ENCODE assay signal across 12 mouse cellular contexts in genomic region chr9:59182490-59182889, GRCm38 (mm10).
DNase-seq lines count a peak whose midpoint lies in the region; ATAC-seq and TF ChIP-seq lines count a peak whose summit lies in the region.
"Had no signal": no experiment of that assay in that cellular context is flagged by ENCODE, and none has a peak within 500 bp of the region (broad histone marks: within the 10 kb centered on the region; RNA-seq: fewer than 3 reads in every experiment).

No protein-coding gene starts in this region.

- intact Hi-C loops in left cerebral cortex, adult 2 months (cut with DNase I) = loop anchor here (5.0 kb wide), 1 partner anchor 145 kb away; the partner anchor contains the start of gene Neo1

- DNase-seq in lung, postnatal 14 days = no peak
- peak; percentile 49 to 70 for DNase-seq in left cerebral cortex, adult 2 months (ENCODE audit: extremely low spot score in 1 of 2, low spot score in 2 of 2)
- no peak for DNase-seq in adrenal gland, adult 18-20 months (ENCODE audit: low spot score in 2 of 2)
- no peak for DNase-seq in cerebellum, postnatal 36 days
- DNase-seq: B cell, adult 2 months had no signal

- no peaks in the 10 kb centered on the region for H3K27me3 ChIP-seq in forebrain, embryonic 15.5 days
- no peaks in the 10 kb centered on the region for H3K27me3 ChIP-seq in forebrain, embryonic 12.5 days
- H3K27me3 ChIP-seq in lung, embryonic 15.5 days = no peaks in the 10 kb centered on the region
- H3K27me3 ChIP-seq in stomach, embryonic 16.5 days (ENCODE audit: control insufficient read depth, insufficient read depth, low read length) = no peaks in the 10 kb centered on the region
- H3K27me3 ChIP-seq: stomach, embryonic 15.5 days had no signal

- H3K9ac ChIP-seq in forebrain, embryonic 15.5 days (replicated peaks) = no peak overlapping the region
- H3K9ac ChIP-seq in forebrain, embryonic 12.5 days = no peak overlapping the region
- H3K9ac ChIP-seq in lung, embryonic 15.5 days = no peak overlapping the region
- H3K9ac ChIP-seq in stomach, embryonic 16.5 days (ENCODE audit: low read length) = no peak overlapping the region
- H3K9ac ChIP-seq: liver, embryonic 14.5 days; stomach, embryonic 15.5 days had no signal

- 0 out of 2 replicates have a peak, but pooled peaks cover 2% of the 10 kb centered on the region for H3K4me1 ChIP-seq in forebrain, embryonic 15.5 days
- no peaks in the 10 kb centered on the region for H3K4me1 ChIP-seq in forebrain, embryonic 12.5 days
- H3K4me1 ChIP-seq in lung, embryonic 15.5 days = peaks cover 11% of the 10 kb centered on the region
- peaks cover 12% of the 10 kb centered on the region for H3K4me1 ChIP-seq in stomach, embryonic 16.5 days (ENCODE audit: control insufficient read depth, insufficient read depth, low read length)

- no peak for TF ChIP-seq CTCF in left cerebral cortex, adult 2 months (IDR thresholded peaks at IDR 0.05)

- H3K36me3 ChIP-seq in forebrain, embryonic 15.5 days = no peaks in the 10 kb centered on the region
- no peaks in the 10 kb centered on the region for H3K36me3 ChIP-seq in forebrain, embryonic 12.5 days (replicated peaks)
- no peaks in the 10 kb centered on the region for H3K36me3 ChIP-seq in lung, embryonic 15.5 days
- H3K36me3 ChIP-seq in stomach, embryonic 16.5 days (ENCODE audit: control insufficient read depth, insufficient read depth, low read length) = no peaks in the 10 kb centered on the region
- H3K36me3 ChIP-seq: stomach, embryonic 15.5 days had no signal

- ATAC-seq in forebrain, embryonic 15.5 days (replicated peaks) = no peak
- no peak for ATAC-seq in forebrain, embryonic 12.5 days (ENCODE audit: low FRiP score)
- no peak; the same call in 1 of the 2 replicates for ATAC-seq in lung, embryonic 15.5 days (ENCODE audit: borderline replicate concordance, extremely low read depth, low FRiP score, low TSS enrichment)
- 0 out of 2 replicates have a peak, but pooled peaks have one; percentile 50 for ATAC-seq in stomach, embryonic 16.5 days (ENCODE audit: insufficient read depth, low FRiP score)

- WGBS in forebrain, embryonic 15.5 days = 68% methylated on average over 8 of the region's 8 CpGs
- 85% methylated on average over 8 of the region's 8 CpGs for WGBS in forebrain, embryonic 12.5 days
- WGBS in lung, embryonic 15.5 days = 34% methylated on average over 8 of the region's 8 CpGs
- 39% methylated on average over 8 of the region's 8 CpGs for WGBS in stomach, embryonic 16.5 days

- no peak overlapping the region for H3K4me2 ChIP-seq in forebrain, embryonic 15.5 days (replicated peaks)
- no peak overlapping the region for H3K4me2 ChIP-seq in forebrain, embryonic 12.5 days
- H3K4me2 ChIP-seq in lung, embryonic 15.5 days = no peak overlapping the region
- H3K4me2 ChIP-seq in stomach, embryonic 16.5 days (ENCODE audit: low read depth, low read length) = no peak overlapping the region
- H3K4me2 ChIP-seq: midbrain, embryonic 11.5 days; stomach, embryonic 15.5 days had no signal

- H3K4me3 ChIP-seq in forebrain, embryonic 15.5 days = no peak overlapping the region
- no peak overlapping the region for H3K4me3 ChIP-seq in forebrain, embryonic 12.5 days (replicated peaks)
- no peak overlapping the region for H3K4me3 ChIP-seq in lung, embryonic 15.5 days
- no peak overlapping the region for H3K4me3 ChIP-seq in left cerebral cortex, adult 2 months
- H3K4me3 ChIP-seq in stomach, embryonic 16.5 days (replicated peaks; ENCODE audit: low read length) = no peak overlapping the region
- H3K4me3 ChIP-seq: stomach, embryonic 15.5 days had no signal

- H3K27ac ChIP-seq in forebrain, embryonic 15.5 days (replicated peaks) = peak overlapping the region; percentile 38; the same call in 1 of the 2 replicates
- no peak overlapping the region for H3K27ac ChIP-seq in forebrain, embryonic 12.5 days
- H3K27ac ChIP-seq in lung, embryonic 15.5 days = 0 out of 2 replicates have a peak overlapping the region, but pooled peaks have one; percentile 35
- H3K27ac ChIP-seq in left cerebral cortex, adult 2 months = peak overlapping the region; percentile 62; the same call in 1 of the 2 replicates
- H3K27ac ChIP-seq in stomach, embryonic 16.5 days (ENCODE audit: low read length) = peak overlapping the region; percentile 57; the same call in 1 of the 2 replicates
- H3K27ac ChIP-seq: liver, embryonic 14.5 days had no signal

- H3K9me3 ChIP-seq in forebrain, embryonic 15.5 days = no peaks in the 10 kb centered on the region
- H3K9me3 ChIP-seq in forebrain, embryonic 12.5 days = no peaks in the 10 kb centered on the region
- H3K9me3 ChIP-seq in lung, embryonic 15.5 days = no peaks in the 10 kb centered on the region
- no peaks in the 10 kb centered on the region for H3K9me3 ChIP-seq in stomach, embryonic 16.5 days (replicated peaks; ENCODE audit: control insufficient read depth, low read length)
- H3K9me3 ChIP-seq: stomach, embryonic 15.5 days had no signal

Comparison
In these comparisons a context has a peak if more than half of its experiments do, and no peak if none do; other contexts are left out.
1. DNase-seq: peak in left cerebral cortex, adult 2 months (2 of 2); none in lung, postnatal 14 days (single experiment), adrenal gland, adult 18-20 months (0 of 2) and cerebellum, postnatal 36 days (0 of 2).